Mouse (Mus musculus): ENCODE results near the gene Mlx. TPM values are rescaled to one million over a fixed set of nuclear protein-coding genes. Genes with fewer than 3 reads are reported as not detected.

Mlx gene
- polyA plus RNA-seq, 1 experiment from 2014 or later: 36.3 TPM

Small RNA genes lying within 50 kb of the gene (microRNA-seq; reads per million reads assigned to microRNA genes)
- not detected for gene Gm27626

Other genes with a start within 250 kb of the Mlx start
- 24.3 and 27.0 TPM in 2 replicates for gene Stat5b, start 236.6 kb upstream of the Mlx start, polyA plus RNA-seq (2015; fragmentation: Nextera tagmentation; extraction: Ambion mirVana)
- 5.2 and 5.9 TPM in 2 replicates for gene Stat5a, start 227.9 kb upstream of the Mlx start, polyA plus RNA-seq (2015; fragmentation: Nextera tagmentation; extraction: Ambion mirVana)
- gene Stat3, start 147.7 kb upstream of the Mlx start, polyA plus RNA-seq (2015; fragmentation: Nextera tagmentation; extraction: Ambion mirVana): 41.8 and 42.9 TPM in 2 replicates
- 348 and 370 TPM in 2 replicates for gene Cavin1, start 116.4 kb upstream of the Mlx start, polyA plus RNA-seq (2015; fragmentation: Nextera tagmentation; extraction: Ambion mirVana)
- gene Atp6v0a1, start 77.8 kb upstream of the Mlx start, polyA plus RNA-seq (2015; fragmentation: Nextera tagmentation; extraction: Ambion mirVana): 54.9 and 58.1 TPM in 2 replicates
- gene Naglu, start 17.3 kb upstream of the Mlx start, polyA plus RNA-seq (2015; fragmentation: Nextera tagmentation; extraction: Ambion mirVana): 13.5 and 13.7 TPM in 2 replicates
- 0.14 and 0.17 TPM in 2 replicates for gene Hsd17b1, start 8.9 kb upstream of the Mlx start, polyA plus RNA-seq (2015; fragmentation: Nextera tagmentation; extraction: Ambion mirVana)
- gene Coasy, start 4.7 kb upstream of the Mlx start, polyA plus RNA-seq (2015; fragmentation: Nextera tagmentation; extraction: Ambion mirVana): 26.8 and 28.4 TPM in 2 replicates
- 21.4 and 26.6 TPM in 2 replicates for gene Psmc3ip, start 8.2 kb downstream of the Mlx start, polyA plus RNA-seq (2015; fragmentation: Nextera tagmentation; extraction: Ambion mirVana)
- 12.0 and 14.1 TPM in 2 replicates for gene Retreg3, start 32.6 kb downstream of the Mlx start, polyA plus RNA-seq (2015; fragmentation: Nextera tagmentation; extraction: Ambion mirVana)
- gene Tubg1, start 32.7 kb downstream of the Mlx start, polyA plus RNA-seq (2015; fragmentation: Nextera tagmentation; extraction: Ambion mirVana): 77.2 and 83.0 TPM in 2 replicates
- gene Tubg2, start 68.6 kb downstream of the Mlx start, polyA plus RNA-seq (2015; fragmentation: Nextera tagmentation; extraction: Ambion mirVana): 3.1 and 4.3 TPM in 2 replicates
- gene Cntnap1, start 83.2 kb downstream of the Mlx start, polyA plus RNA-seq (2015; fragmentation: Nextera tagmentation; extraction: Ambion mirVana): 0.52 and 0.55 TPM in 2 replicates
- gene Plekhh3, start 84.1 kb downstream of the Mlx start, polyA plus RNA-seq (2015; fragmentation: Nextera tagmentation; extraction: Ambion mirVana): 7.6 and 8.5 TPM in 2 replicates
- 0.19 and 0.33 TPM in 2 replicates for gene Ccr10, start 88.2 kb downstream of the Mlx start, polyA plus RNA-seq (2015; fragmentation: Nextera tagmentation; extraction: Ambion mirVana)
- gene Ezh1, start 139.2 kb downstream of the Mlx start, polyA plus RNA-seq (2015; fragmentation: Nextera tagmentation; extraction: Ambion mirVana): 11.6 and 11.7 TPM in 2 replicates
- 210 and 234 TPM in 2 replicates for gene Ramp2, start 158.8 kb downstream of the Mlx start, polyA plus RNA-seq (2015; fragmentation: Nextera tagmentation; extraction: Ambion mirVana)
- 98.8 and 111 TPM in 2 replicates for gene Vps25, start 166.4 kb downstream of the Mlx start, polyA plus RNA-seq (2015; fragmentation: Nextera tagmentation; extraction: Ambion mirVana)
- gene Wnk4, start 173.3 kb downstream of the Mlx start, polyA plus RNA-seq (2015; fragmentation: Nextera tagmentation; extraction: Ambion mirVana): 7.6 and 8.0 TPM in 2 replicates
- gene Cntd1, start 191.7 kb downstream of the Mlx start, polyA plus RNA-seq (2015; fragmentation: Nextera tagmentation; extraction: Ambion mirVana): 0.48 and 0.65 TPM in 2 replicates
- 165 and 171 TPM in 2 replicates for gene Coa3, start 191.8 kb downstream of the Mlx start, polyA plus RNA-seq (2015; fragmentation: Nextera tagmentation; extraction: Ambion mirVana)
- 128 and 130 TPM in 2 replicates for gene Becn1, start 215.0 kb downstream of the Mlx start, polyA plus RNA-seq (2015; fragmentation: Nextera tagmentation; extraction: Ambion mirVana)
- 99.0 and 105 TPM in 2 replicates for gene Psme3, start 228.9 kb downstream of the Mlx start, polyA plus RNA-seq (2015; fragmentation: Nextera tagmentation; extraction: Ambion mirVana)
- 0.70 and 0.75 TPM in 2 replicates for gene Aoc2, start 237.8 kb downstream of the Mlx start, polyA plus RNA-seq (2015; fragmentation: Nextera tagmentation; extraction: Ambion mirVana)
- gene Aoc3, start 243.3 kb downstream of the Mlx start, polyA plus RNA-seq (2015; fragmentation: Nextera tagmentation; extraction: Ambion mirVana): 0.28 and 0.32 TPM in 2 replicates

All from heart, embryonic 13.5 days (tissue).